Mouse (Mus musculus) MEL (cell line): ENCODE results near the gene Nek10. TPM values are rescaled to one million over a fixed set of nuclear protein-coding genes. Genes with fewer than 3 reads are reported as not detected.

ENCODE experiments used
- DNase-seq: peaks from one replicate; pipeline ENCODE4 v3.0.0; 2011; ENCODE audit warnings: low read depth, low spot score
- H3K27ac ChIP-seq: 2 replicates; pipeline ENCODE4 v1.5.1; 2012; ENCODE audit warnings: low read depth, mild to moderate bottlenecking, control low read depth, low read length, moderate library complexity; ENCODE audit not compliant: control insufficient read depth
- H3K27me3 ChIP-seq, 2 experiments: fragments of 150-350 bp in 1 of 2; sonication (generic) in 1 of 2; 2 replicates each; pipeline ENCODE4 v1.6.1; 2012; ENCODE audit warnings: low read length in 2 of 2, mild to moderate bottlenecking in 2 of 2, improper control_type of control experiment in 1 of 2, moderate library complexity in 1 of 2; ENCODE audit not compliant: insufficient read depth in 2 of 2, control insufficient read depth in 1 of 2
- H3K36me3 ChIP-seq, 2 experiments: 2 replicates each; pipeline ENCODE4 v1.6.1; 2012 to 2014; ENCODE audit warnings: low read length in 2 of 2, improper control_type of control experiment in 1 of 2, inconsistent platforms in 1 of 2, mild to moderate bottlenecking in 1 of 2; ENCODE audit not compliant: insufficient read depth in 2 of 2, control insufficient read depth in 1 of 2
- H3K4me1 ChIP-seq, 2 experiments: fragments of 150-350 bp in 1 of 2; sonication (generic) in 1 of 2; 2 replicates each; pipeline ENCODE4 v1.6.1; 2012; ENCODE audit warnings: low read length in 2 of 2, improper control_type of control experiment in 1 of 2, mild to moderate bottlenecking in 1 of 2; ENCODE audit not compliant: insufficient read depth in 2 of 2, control insufficient read depth in 1 of 2
- H3K4me3 ChIP-seq, 2 experiments: fragments of 150-350 bp in 1 of 2; sonication (generic) in 1 of 2; 2 replicates each; pipeline ENCODE4 v1.5.1; 2012; ENCODE audit warnings: low read depth in 2 of 2, low read length in 2 of 2, mild to moderate bottlenecking in 2 of 2, moderate library complexity in 2 of 2, control low read depth in 1 of 2, improper control_type of control experiment in 1 of 2; ENCODE audit not compliant: control insufficient read depth in 1 of 2, insufficient read depth in 1 of 2
- H3K79me2 ChIP-seq: 2 replicates; pipeline ENCODE4 v1.6.1; 2012; ENCODE audit warnings: mild to moderate bottlenecking, low read length, moderate library complexity; ENCODE audit not compliant: control insufficient read depth, poor library complexity, insufficient read depth
- H3K9ac ChIP-seq: 2 replicates; pipeline ENCODE4 v1.6.1; 2012; ENCODE audit warnings: low read depth, mild to moderate bottlenecking, control low read depth, low read length, moderate library complexity; ENCODE audit not compliant: control insufficient read depth, poor library complexity, severe bottlenecking
- H3K9me3 ChIP-seq: fragments of 150-350 bp; sonication (generic); replicated peaks from 2 replicates; pipeline ENCODE4 v1.6.1; 2012; ENCODE audit warnings: mild to moderate bottlenecking, low read length, improper control_type of control experiment, moderate library complexity; ENCODE audit not compliant: insufficient read depth
- CHD1 ChIP-seq: IDR thresholded peaks from 2 replicates; pipeline ENCODE4 v1.6.1; 2012; ENCODE audit warnings: low read depth, mild to moderate bottlenecking, inconsistent platforms, low read length, improper control_type of control experiment
- CTCF ChIP-seq, 3 experiments: IDR thresholded peaks in 2 of 3; conservative IDR thresholded peaks in 1 of 3; 2 replicates each; pipeline ENCODE4 v1.5.1; 2011 to 2012; ENCODE audit warnings: low read length in 3 of 3, low read depth in 2 of 3, mild to moderate bottlenecking in 2 of 3, improper control_type of control experiment in 1 of 3, inconsistent platforms in 1 of 3, mixed read lengths in 1 of 3, moderate library complexity in 1 of 3; ENCODE audit not compliant: control insufficient read depth in 1 of 3, insufficient read depth in 1 of 3, poor library complexity in 1 of 3, severe bottlenecking in 1 of 3
- EP300 ChIP-seq, 2 experiments: IDR thresholded peaks; 2 replicates each; pipeline ENCODE4 v1.6.1; 2011; ENCODE audit warnings: improper control_type of control experiment in 2 of 2, low read length in 2 of 2, low read depth in 1 of 2, mild to moderate bottlenecking in 1 of 2
- JUND ChIP-seq: IDR thresholded peaks from 2 replicates; pipeline ENCODE4 v1.6.1; 2011; ENCODE audit warnings: low read depth, mild to moderate bottlenecking, improper control_type of control experiment, low read length
- KAT2A ChIP-seq: conservative IDR thresholded peaks from 2 replicates; pipeline ENCODE4 v1.6.1; 2012; ENCODE audit warnings: low read depth, low read length, improper control_type of control experiment, inconsistent platforms
- MAX ChIP-seq: IDR thresholded peaks from 2 replicates; pipeline ENCODE4 v1.6.1; 2011; ENCODE audit warnings: low read length, improper control_type of control experiment
- MAZ ChIP-seq: IDR thresholded peaks from 2 replicates; pipeline ENCODE4 v1.6.1; 2012; ENCODE audit warnings: low read depth, mild to moderate bottlenecking, inconsistent platforms, low read length, improper control_type of control experiment
- MXI1 ChIP-seq: IDR thresholded peaks from 2 replicates; pipeline ENCODE4 v1.6.1; 2011; ENCODE audit warnings: mild to moderate bottlenecking, low read depth, low read length, improper control_type of control experiment
- MYC ChIP-seq: IDR thresholded peaks from 2 replicates; pipeline ENCODE4 v1.6.1; 2011; ENCODE audit warnings: low read depth, mild to moderate bottlenecking, low read length, improper control_type of control experiment, moderate library complexity
- POLR2A ChIP-seq, 2 experiments: IDR thresholded peaks; 2 replicates each; pipeline ENCODE4 v1.6.1; 2011 to 2012; ENCODE audit warnings: low read length in 2 of 2, mild to moderate bottlenecking in 2 of 2, control low read depth in 1 of 2, improper control_type of control experiment in 1 of 2, low read depth in 1 of 2, moderate library complexity in 1 of 2; ENCODE audit not compliant: control insufficient read depth in 1 of 2, insufficient read depth in 1 of 2, poor library complexity in 1 of 2
- POLR2AphosphoS5 ChIP-seq: IDR thresholded peaks from 2 replicates; pipeline ENCODE4 v1.6.1; 2012; ENCODE audit warnings: low read depth, borderline replicate concordance, mild to moderate bottlenecking, inconsistent platforms, low read length, moderate library complexity, mixed read lengths
- RCOR1 ChIP-seq: IDR thresholded peaks from 2 replicates; pipeline ENCODE4 v1.6.1; 2012; ENCODE audit warnings: low read depth, mild to moderate bottlenecking, inconsistent platforms, low read length, improper control_type of control experiment
- SMC3 ChIP-seq: IDR thresholded peaks from 2 replicates; pipeline ENCODE4 v1.6.1; 2011; ENCODE audit warnings: low read depth, low read length, improper control_type of control experiment
- TAL1 ChIP-seq: IDR thresholded peaks from 2 replicates; pipeline ENCODE4 v1.6.1; 2012; ENCODE audit warnings: mild to moderate bottlenecking, inconsistent platforms, low read length, moderate library complexity, mixed read lengths
- TBP ChIP-seq: IDR thresholded peaks from 2 replicates; pipeline ENCODE4 v1.8.0; 2011; ENCODE audit warnings: low read depth, low read length, improper control_type of control experiment
- UBTF ChIP-seq: IDR thresholded peaks from 2 replicates; pipeline ENCODE4 v1.6.1; 2012; ENCODE audit warnings: low read depth, mild to moderate bottlenecking, inconsistent platforms, low read length, improper control_type of control experiment, moderate library complexity, borderline replicate concordance; ENCODE audit not compliant: insufficient read depth
- USF2 ChIP-seq, 2 experiments: IDR thresholded peaks; 2 replicates each; pipeline ENCODE4 v1.6.1; 2011 to 2012; ENCODE audit warnings: improper control_type of control experiment in 2 of 2, low read length in 2 of 2, borderline replicate concordance in 1 of 2, inconsistent platforms in 1 of 2, low read depth in 1 of 2, mild to moderate bottlenecking in 1 of 2; ENCODE audit not compliant: insufficient read depth in 1 of 2
- ZC3H11A ChIP-seq: IDR thresholded peaks from 2 replicates; pipeline ENCODE4 v1.6.1; 2012; ENCODE audit warnings: low read depth, mild to moderate bottlenecking, inconsistent platforms, low read length, improper control_type of control experiment
- ZKSCAN1 ChIP-seq: IDR thresholded peaks from 2 replicates; pipeline ENCODE4 v1.6.1; 2012; ENCODE audit warnings: low read depth, mild to moderate bottlenecking, inconsistent platforms, low read length, improper control_type of control experiment, moderate library complexity
- polyA plus RNA-seq, 2 experiments: library from polyadenylated mRNA; stranded (reverse) in 1 of 2; unstranded in 1 of 2; fragments of >175 nt in 1 of 2; fragments of >200 nt in 1 of 2; gene quantifications; 2 replicates each; pipeline versions ENCODE4 v1.2.1 to v1.2.4; 2012; ENCODE audit warnings: low replicate concordance in 2 of 2, low read depth in 1 of 2; ENCODE audit not compliant: insufficient read length in 2 of 2, insufficient read depth in 1 of 2, missing spikeins in 1 of 2
- total RNA-seq: library from RNA; depleted of rRNA; stranded (reverse); fragments of 300-350 nt; gene quantifications from 2 replicates; pipeline ENCODE4 v1.2.3, GENCODE M21; 2012

The Nek10 gene
- total and polyA plus RNA-seq, 3 experiments = not detected

DNA sequence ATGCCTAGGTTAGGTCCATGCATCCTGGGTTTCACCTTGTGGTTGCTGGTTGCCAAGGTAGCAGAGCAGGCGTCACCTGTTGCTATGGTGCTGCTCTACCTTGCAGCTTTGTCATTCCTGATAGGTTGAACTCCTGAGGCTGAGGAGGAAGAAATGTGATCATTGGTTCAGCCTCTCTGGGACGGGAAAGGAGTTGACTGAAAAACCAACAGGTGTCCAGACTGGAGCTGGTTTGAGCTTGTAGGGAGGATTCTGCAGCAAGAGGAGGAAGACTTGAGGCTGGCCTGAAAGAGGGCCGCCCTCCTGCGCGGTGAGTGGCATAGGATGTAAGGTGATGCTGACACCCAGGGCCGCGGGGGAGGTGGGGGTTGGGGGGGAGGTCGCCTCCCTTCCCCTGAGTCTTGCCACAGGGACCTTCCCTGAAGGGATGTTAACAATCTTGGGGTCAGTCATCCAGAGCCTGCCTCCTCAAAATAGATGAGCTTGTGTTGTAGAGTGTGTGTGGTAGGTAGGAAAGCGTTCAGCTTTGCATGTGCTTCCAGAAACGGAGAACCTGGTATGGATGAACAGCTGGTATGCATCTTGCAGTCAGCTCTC is 804 bp downstream of the Nek10 start:
- H3K4me3 ChIP-seq = no peak overlapping the region
- no peak overlapping the region for H3K27ac ChIP-seq
- H3K79me2 ChIP-seq = no peaks in the 10 kb centered on the region
- H3K9ac ChIP-seq = no peak overlapping the region
- DNase-seq = no peak
- TF ChIP-seq MAX (no peak), RCOR1 (no peak), MYC (no peak), UBTF (no peak), KAT2A (no peak), POLR2A (IDR thresholded peaks at IDR 0.05; ENCODE audit: control insufficient read depth in 1 of 2, insufficient read depth in 1 of 2, low read depth in 1 of 2, low read length in 2 of 2, poor library complexity in 1 of 2) (no peak), CHD1 (no peak), TAL1 (no peak), EP300 (IDR thresholded peaks at IDR 0.05; ENCODE audit: low read depth in 1 of 2, low read length in 2 of 2) (no peak), TBP (no peak), ZC3H11A (no peak), JUND (no peak), MXI1 (no peak), MAZ (no peak)
- no peaks in the 10 kb centered on the region for H3K36me3 ChIP-seq
- no peaks in the 10 kb centered on the region for H3K27me3 ChIP-seq
- H3K9me3 ChIP-seq = no peaks in the 10 kb centered on the region
- H3K4me1 ChIP-seq = no peaks in the 10 kb centered on the region

DNA sequence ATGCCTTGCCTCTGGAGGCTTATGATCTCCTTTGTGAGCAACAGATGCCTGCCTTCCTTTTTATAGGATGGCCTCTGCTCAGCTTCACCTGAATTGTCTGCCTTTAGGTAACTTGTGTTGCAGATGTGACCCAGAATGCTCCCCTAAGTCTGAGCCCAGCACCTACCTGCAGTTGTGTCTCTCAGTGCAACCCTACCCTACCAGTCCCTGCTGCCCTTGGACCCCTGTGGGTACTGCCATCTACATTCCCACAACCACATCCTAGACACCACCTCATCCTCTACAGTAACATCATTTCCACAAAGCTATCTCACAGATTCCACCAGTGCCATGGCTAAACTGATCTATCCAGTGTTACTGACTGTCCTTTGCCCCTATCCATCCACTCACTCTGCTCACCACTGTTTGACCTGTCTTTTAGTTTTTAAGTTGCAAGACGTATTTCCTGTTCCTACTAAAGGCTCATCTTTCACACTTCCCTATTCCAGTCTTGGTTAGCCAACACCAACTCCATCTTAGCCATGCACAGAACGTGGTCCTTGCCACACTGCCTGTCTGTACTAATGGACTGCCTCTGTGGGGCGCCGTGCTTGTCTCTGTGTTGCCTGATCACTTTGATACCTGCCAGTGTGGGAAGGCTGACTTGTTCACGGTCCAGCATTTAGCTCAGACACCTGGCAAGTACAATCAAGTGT is 1.4 kb downstream of the Nek10 start:
- DNase-seq = no peak
- TF ChIP-seq CTCF (IDR thresholded peaks at IDR 0.05 in 2 of 3, conservative IDR thresholded peaks at IDR 0.05 in 1 of 3; ENCODE audit: control insufficient read depth in 1 of 3, insufficient read depth in 1 of 3, low read depth in 2 of 3, low read length in 3 of 3, poor library complexity in 1 of 3, severe bottlenecking in 1 of 3) (no peak), MAX (no peak), KAT2A (no peak), SMC3 (no peak), USF2 (IDR thresholded peaks at IDR 0.05; ENCODE audit: borderline replicate concordance in 1 of 2, insufficient read depth in 1 of 2, low read depth in 1 of 2, low read length in 2 of 2) (no peak), POLR2AphosphoS5 (no peak), EP300 (IDR thresholded peaks at IDR 0.05; ENCODE audit: low read depth in 1 of 2, low read length in 2 of 2) (no peak), ZKSCAN1 (no peak), MAZ (no peak), MXI1 (no peak)
- H3K27ac ChIP-seq = no peak overlapping the region
- no peaks in the 10 kb centered on the region for H3K27me3 ChIP-seq
- no peaks in the 10 kb centered on the region for H3K79me2 ChIP-seq
- no peaks in the 10 kb centered on the region for H3K9me3 ChIP-seq
- H3K36me3 ChIP-seq = no peaks in the 10 kb centered on the region
- no peak overlapping the region for H3K4me3 ChIP-seq
- H3K9ac ChIP-seq = no peak overlapping the region
- H3K4me1 ChIP-seq = no peaks in the 10 kb centered on the region
